Mouse (Mus musculus) spleen, adult 2 months (tissue): ENCODE data around the gene Mmp9.

Experiments used
- CTCF ChIP-seq: fragments of 200-500 bp; IDR thresholded peaks from 2 replicates; pipeline ENCODE4 v1.5.1; 2011; ENCODE audit warnings: mild to moderate bottlenecking, inconsistent platforms; ENCODE audit not compliant: insufficient read depth, insufficient read length, insufficient replicate concordance; ENCODE audit errors: extremely low read depth
- POLR2A ChIP-seq: fragments of 200-500 bp; IDR thresholded peaks from 2 replicates; pipeline ENCODE4 v1.6.1; 2011; ENCODE audit warnings: low read depth, low read length, inconsistent platforms

- no peak for TF ChIP-seq CTCF
- TF ChIP-seq POLR2A, result no peak
Observed at GRCm38 (mm10) chr2:164942692-164943290, 2.2 kb downstream of the Mmp9 start.
